Mouse (Mus musculus) left cerebral cortex, postnatal 4 days (tissue): ENCODE results near the gene Aph1a. TPM values are rescaled to one million over a fixed set of nuclear protein-coding genes. Genes with fewer than 3 reads are reported as not detected.
"Not testable (repeated sequence)": the region's sequence is repeated elsewhere in the genome, so short reads cannot be mapped to it uniquely, and the experiment has no call there.

Source experiments
- DNase-seq: peaks from one replicate; pipeline ENCODE4 v3.0.0-alpha.2; 2022
- intact Hi-C: fragments of 180-260 bp; cut with DNase I; formaldehyde crosslinking; loops from one replicate; pipeline ENCODE4 v1.15.1; 2025
- total RNA-seq, 2 experiments: library from RNA; stranded (reverse); gene quantifications; 2 replicates each; pipeline ENCODE4 v1.2.3; 2021

Gene Aph1a
- total RNA-seq, 2 experiments from 2014 or later = 91.1 to 101 TPM

DNA sequence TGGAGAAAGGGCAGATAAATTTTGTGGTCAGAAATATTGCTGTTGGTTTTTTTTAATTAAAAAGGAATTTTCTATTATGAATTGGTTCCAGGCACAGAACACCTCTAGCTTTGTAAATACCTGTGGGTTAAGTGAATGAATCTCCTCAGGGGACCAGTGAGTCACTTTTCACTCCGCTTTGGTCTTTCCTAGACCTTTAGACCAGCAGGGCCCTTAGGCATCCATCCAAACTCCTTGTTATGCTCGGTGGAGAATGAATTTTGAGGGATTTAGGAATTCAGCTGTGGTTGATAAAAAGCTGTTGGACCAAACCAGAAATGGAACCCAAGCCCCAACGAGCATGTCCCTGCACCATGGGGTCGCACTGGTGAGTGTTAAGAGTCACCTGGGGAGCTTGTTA is 13.8 kb downstream of the Aph1a start:
- intact Hi-C loops = loop anchor here (1.0 kb wide), 1 partner anchor 25 kb away; the partner anchor contains the start of gene Ciart
- DNase-seq = no peak

DNA sequence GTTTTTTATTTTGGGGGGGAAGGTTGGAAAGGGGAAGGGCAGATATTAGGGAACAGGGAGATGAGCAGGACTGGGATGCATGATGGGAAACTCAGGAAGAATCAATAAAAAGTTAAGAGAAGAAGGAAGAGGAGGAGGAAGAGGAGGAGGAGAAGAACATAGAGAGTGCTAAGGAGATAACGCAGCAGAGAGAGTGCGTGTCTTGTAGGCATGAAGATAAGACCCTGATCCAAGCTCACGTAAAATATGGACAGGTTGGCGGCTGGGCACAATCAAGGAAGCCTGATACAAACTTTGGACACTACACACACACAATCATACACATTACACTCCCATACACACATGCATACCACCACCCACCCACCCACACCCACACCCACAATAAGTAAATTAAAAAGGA is 20.9 kb downstream of the Aph1a start:
- intact Hi-C loops = no loop called here
- DNase-seq = no peak

DNA sequence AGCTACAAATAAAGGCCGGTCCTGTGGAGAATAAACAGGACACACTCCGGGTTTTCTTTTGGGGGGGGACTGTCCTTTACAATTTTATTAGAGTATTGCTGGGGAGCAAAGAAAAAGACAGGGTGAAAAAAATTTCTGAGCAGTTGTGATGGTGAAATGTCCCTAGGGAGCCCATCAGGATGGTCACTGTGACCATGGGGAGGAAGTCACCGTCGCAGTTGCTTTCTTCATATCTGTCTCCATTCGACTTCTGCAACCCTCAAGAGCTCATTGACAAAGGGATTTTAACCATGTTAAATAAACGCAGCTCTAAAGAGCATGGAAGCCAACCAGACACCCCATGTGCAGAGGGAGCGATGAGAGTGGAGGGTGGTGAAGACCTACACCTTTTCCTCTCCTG is 23.0 kb downstream of the Aph1a start:
- intact Hi-C loops = no loop called here
- DNase-seq = no peak

DNA sequence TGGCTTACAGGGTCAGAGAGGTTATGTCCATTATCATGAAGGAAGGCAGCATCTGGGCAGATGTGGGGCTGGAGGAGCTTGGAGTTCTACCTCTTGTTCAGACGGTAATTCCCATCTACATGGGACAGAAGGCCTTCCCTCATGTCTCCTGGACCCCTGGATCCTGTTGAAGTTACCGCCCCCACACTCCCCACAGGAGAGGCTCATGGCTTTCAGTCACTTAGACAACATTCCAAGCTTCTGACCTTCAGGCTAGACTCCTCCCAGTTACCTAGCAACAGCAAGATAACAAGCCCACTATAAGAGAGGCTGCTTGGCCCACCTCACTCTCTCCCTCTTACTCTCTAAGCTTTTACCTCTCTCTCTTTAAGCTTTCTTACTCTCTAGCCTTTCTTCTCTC is 26.8 kb downstream of the Aph1a start:
- DNase-seq, intact Hi-C loops: not testable (repeated sequence)

DNA sequence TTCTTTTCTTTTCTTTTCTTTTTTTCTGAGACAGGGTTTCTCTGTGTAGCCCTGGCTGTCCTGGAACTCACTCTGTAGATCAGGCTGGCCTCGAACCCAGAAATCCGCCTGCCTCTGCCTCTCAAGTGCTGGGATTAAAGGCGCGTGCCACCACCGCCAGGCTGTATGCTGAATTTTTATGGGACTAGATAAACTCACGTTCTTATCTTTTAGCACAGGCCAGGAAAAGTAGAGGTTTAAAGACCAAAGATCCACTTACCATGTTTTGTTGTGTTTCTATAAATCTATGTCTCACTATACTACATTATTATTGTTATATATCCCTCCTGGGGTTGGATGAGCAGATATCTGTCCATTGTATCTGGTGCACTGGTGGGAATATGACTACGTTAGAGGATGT is 29.7 kb downstream of the Aph1a start:
- DNase-seq, intact Hi-C loops: not testable (repeated sequence)

DNA sequence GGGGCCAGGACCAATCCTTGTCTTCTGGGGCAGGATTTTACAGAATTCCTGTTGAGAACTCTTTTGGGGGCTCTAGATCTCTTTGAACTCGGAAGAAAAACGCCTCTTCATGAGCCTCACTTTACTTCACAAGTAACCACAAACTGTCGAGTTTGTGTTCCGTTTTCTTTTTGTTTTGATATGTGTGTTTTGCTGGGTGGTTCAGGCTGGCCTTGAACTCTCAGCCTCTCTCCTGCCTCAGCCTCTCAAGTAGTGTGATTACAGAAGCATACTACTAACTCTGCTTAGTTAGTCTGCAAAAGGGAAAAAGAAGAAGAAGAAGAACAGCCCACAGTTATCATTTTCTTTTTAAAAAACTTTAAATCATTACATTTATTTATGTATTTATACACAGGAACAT is 30.4 kb downstream of the Aph1a start:
- DNase-seq = no peak

DNA sequence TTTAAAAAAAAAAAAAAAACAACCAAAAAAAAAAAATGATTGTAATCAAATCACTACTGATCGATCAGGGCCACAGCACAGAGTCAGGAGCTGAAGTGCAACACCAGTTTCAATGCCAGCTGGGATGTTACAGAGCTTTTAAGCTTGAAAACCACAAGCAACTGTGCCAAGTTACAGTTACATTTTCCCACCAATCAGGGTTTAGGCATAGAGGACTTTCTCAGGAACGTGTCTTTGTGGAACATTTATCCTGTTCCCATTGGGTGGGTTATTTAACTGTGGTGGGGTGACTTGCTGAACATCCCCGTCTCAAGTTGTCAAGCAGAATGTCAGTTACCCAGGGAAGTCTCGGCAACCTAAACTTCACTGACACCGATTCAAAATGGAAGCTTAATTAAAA is 31.3 kb downstream of the Aph1a start:
- no peak for DNase-seq
- intact Hi-C loops = no loop called here

More for the DNA sequence above, 30.4 kb downstream of the Aph1a start:
- intact Hi-C loops = no loop called here

DNA sequence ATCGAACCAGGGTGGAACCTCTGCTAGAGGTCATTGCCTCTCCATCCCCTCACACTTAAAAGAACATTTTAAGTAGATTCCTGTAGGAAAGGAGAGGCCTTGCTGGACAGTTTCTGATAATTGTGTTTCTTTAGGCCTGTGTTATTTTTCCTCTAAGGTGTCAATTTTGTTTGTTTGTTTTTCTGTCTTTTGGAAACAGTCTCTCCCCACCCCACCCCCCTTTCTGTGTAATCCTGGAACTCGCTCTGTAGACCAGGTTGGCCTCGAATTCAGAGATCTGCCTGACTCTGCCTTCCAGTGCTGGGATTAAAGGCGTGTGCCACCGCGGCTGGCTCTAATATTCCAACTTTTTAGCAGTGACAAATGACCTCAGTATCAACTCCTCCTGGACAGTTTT is 34.5 kb downstream of the Aph1a start:
- no peak for DNase-seq
- intact Hi-C loops = no loop called here

DNA sequence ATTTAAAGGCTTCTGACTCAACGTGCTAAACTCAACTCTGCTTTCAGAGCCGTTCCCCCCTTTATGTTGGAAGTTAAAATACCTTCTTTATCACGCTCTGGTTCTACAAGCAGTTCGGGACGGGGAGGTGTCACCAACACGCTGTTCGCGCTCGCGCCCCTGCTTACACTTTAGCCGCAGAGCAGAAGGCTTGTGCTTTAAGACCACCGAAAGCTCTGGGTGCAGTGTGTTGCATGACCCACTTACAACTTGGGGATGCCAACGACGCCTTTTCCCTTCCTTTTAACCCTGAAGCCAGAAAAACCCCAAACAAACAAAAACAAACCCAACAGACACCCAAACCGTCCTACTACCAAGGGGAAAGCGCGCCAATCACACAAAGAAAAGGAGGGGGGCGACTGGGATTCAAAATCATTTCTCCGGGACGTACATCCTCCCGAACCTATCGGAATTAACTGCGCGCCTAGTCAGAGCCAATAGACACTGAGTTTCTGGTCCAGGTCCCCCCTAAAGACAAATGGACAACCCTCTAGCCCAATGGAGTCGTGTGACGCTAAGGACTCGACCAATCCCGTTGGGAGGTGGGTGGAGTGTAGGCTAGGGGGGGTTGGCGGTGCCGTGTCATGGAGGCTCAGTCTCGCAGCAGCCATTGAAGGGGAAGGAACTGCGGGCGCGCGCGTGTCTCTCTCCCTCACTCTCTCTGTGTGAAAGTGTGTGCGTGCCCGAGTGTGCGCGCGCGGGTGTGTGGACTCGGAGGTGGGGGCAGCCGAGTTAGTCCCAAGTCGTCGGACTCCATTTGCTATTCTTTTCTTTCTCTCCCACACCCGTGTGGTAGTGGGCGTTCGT is 35.1 kb downstream of the Aph1a start, which contains the start of gene Anp32e:
Anp32e (plus strand) TSS at position 589 of the 846 bp plus-strand sequence.
- intact Hi-C loops = no loop called here
- peak; percentile 98 for DNase-seq

DNA sequence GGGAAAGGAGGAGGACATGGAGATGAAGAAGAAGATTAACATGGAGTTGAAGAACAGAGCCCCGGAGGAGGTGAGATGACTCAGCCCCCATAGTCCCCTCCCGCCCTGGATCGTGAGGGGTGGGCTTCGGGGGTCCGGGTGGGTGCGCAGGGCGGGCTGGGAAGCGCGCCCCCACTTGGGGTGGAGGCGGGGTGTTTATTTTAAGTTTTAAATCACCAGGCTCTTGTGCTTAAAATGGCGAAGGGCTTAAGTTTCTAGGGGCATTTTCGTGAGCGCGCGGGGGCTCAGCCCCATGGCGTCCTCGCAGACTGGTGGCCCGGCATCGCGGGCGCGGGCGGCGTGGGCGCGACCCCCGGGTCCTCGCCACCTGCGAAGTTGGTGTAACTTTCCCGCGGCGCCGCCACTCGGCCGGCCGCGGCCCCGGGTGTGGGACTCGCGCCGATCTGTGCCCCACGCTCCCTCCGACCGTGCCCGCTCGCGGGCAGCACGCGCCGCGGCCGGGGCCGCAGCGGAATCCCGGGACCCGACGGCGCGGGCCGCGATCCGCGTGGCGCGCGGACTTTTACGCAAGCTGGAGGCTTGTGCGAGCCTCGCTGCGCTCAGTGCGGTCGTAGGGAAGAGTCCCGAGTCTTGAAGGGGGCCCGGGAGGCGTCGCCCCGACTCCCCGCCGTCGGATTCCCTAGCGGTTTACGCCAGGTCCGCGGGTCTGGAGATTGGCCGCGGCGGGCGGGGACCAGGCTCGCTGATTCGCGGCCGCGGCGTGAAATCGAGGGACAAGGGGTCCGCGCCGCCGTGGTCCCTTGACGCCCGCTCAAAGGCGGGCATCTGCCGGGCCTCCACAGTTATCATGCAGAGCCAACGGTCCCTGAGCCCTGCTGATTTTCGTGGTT is 36.1 kb downstream of the Aph1a start:
- intact Hi-C loops = no loop called here
- DNase-seq = peak; percentile 58

DNA sequence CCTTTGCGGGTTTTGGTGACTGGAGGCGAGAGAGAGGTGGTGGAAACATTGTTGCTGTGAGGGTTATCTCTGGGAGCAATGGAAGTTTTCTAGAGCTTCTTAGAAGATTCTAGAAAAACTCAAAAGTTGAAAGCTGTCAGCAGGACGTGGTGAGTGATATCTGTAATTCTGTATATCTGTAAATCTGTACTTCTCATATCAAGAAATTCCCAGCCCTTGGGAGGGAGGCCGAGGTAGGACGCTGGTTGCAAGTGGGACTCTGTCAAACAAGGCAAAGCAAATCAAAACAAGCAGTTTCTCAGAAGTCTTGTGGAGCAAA is 36.7 kb downstream of the Aph1a start:
- no peak for DNase-seq
- intact Hi-C loops = no loop called here

DNA sequence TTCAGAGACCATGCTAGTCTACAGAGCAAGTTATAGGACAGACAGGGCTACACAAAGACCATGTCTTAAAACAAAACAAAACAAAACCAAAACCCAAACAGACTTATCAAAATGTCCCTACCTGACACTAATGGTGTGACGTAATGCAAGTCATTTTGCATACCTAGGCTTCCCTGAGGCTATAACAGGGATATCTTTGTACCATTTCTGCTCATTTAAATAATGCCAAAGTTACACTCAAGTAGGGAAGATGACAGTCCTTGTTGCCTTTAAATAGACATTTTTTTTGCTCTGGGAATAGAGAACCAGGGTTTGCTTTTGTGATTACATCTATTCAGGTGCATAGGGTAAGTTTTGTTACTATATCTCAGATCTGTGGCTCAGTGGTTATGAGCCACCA is 37.7 kb downstream of the Aph1a start:
- no peak for DNase-seq
- intact Hi-C loops = no loop called here

DNA sequence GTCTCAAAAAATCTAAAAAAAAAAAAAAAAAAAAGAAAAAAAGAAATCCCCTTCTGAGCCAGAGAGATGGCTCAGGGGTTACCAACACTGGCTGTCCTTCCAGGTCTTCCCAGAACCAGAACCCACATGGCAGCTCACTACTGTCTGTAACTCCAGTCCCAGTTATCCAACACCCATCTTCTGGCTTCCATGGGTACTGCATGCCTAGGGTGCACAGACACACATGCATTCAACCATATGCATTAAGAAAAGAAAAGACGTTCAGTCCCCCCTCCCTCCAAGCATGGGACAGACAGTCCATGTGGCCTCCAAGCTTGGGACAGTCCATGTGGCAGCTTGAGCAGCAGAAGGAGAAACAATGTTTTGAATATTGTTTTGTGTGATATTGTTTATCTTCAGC is 38.4 kb downstream of the Aph1a start:
- intact Hi-C loops = no loop called here
- no peak for DNase-seq

DNA sequence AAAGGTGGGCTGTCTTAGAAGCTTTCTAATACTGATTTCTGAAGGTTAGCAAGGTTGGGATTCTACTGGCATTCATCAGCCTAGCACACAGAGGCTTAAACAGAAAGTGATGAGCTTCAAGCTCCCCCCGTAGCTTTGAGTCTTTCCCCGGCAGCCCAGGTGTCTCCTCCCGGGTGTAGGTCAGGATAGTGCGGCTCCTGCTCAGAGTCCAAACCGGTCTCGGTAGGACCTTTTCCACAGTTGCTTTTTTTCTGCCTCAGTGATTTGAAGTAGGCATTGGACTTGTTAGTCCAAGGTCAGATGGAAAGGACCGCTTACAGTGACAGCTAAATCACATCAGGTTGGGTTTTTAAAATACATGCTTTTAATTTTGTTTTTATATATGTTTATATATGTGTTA is 38.8 kb downstream of the Aph1a start:
- intact Hi-C loops = no loop called here
- no peak for DNase-seq

DNA sequence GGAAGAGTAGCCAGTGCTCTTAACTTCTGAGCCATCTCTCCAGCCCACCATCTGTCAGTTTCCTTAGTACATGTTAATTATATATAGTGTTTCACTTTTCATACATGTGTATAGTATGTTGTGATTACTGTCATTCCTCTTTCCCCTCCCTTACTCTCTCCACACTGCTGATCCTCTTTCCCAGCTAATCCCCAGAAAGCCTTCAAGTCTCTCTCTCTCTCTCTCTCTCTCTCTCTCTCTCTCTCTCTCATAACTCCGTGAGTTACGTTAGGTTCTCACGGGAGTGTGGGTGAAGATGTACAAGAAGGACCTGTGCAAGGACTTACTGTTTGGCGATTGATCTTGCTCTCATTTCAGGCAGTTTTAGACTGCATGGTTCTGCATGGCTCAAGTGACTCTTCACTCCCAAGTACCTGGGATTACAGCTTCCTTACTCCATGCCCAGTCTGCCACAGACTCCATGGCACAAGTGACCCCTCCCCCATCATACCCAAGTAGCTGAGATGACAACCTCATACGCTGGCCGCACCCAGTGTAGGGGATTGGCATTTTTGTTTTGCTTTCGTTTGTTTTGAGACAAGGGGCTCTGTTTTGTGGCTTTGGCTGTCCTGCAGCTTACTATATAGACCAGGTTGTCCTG is 39.5 kb downstream of the Aph1a start:
- intact Hi-C loops = no loop called here
- DNase-seq = no peak

DNA sequence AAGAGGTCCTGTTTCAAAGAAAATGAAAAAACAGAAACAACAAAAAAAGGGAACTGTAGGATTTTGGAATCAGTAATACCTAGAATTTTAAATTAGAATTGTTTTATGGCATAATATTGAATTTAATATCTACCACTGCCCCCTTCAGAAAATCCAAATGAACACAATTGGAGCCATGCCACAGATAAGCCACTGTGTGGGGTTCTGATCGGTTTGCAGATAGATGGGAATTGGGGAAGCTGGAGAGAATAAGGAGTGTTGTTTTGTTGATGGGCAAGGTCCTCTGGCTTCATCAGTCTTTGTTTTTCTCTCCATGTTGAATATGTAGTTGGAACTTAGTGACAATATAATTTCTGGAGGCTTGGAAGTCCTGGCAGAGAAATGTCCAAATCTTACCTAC is 40.7 kb downstream of the Aph1a start:
- no peak for DNase-seq
- intact Hi-C loops = no loop called here

DNA sequence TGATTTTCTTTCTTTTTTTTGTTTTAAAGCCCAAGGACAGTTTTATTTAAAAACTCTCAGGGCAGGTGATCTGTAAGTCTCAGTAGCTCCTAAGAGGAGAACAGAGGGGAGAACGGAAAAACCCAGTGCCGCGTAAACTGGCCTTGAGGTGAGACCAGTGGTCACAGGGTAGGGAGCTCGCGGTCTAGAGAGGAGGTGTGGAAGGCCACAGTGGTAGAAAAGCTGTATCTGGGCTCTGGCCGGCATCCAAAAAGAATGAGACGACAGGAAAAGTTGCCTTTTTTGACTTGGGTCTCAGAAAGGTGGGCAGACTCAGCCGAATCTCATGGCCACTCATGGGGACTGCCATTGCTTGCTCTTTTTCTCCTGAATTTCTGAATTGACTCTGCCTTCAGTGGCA is 44.4 kb downstream of the Aph1a start:
- DNase-seq = no peak
- intact Hi-C loops = no loop called here

DNA sequence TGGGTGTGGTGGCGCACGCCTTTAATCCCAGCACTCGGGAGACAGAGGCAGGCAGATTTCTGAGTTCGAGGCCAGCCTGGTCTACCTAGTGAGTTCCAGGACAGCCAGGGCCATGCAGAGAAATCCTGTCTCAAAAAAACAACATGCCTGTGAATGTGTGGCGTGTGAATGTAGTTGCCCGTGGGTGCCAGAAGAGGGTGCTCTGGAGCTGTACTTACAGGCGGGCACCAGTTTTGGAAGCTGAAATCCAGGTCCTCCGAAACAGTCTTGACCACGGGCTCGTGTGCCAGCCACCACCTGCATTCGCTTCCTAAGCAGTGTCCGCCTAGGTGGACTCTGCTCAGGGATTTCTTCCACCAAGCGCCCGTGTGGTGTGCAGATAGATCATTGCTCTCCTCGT is 45.1 kb downstream of the Aph1a start:
- peak; percentile 14 for DNase-seq
- intact Hi-C loops = no loop called here

DNA sequence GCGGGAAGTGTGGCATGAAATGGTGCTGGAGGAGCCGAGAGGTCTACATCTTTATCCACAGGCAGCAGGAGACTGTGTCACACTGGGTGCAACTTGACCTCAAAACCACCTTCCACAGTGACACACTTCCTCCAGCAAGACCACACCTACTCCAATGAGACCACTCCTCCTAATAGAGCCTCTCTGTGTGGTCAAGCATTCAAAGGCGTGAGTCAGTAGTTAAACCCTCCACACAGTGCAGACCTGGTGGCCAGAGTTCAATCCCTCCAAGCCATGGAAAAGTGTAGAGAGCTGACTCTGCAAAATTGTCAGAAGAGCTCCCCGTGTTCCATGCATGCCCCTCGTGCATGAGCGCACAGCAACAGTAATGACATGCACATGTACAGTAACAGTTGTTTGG is 49.0 kb downstream of the Aph1a start:
- intact Hi-C loops = no loop called here
- DNase-seq = no peak

DNA sequence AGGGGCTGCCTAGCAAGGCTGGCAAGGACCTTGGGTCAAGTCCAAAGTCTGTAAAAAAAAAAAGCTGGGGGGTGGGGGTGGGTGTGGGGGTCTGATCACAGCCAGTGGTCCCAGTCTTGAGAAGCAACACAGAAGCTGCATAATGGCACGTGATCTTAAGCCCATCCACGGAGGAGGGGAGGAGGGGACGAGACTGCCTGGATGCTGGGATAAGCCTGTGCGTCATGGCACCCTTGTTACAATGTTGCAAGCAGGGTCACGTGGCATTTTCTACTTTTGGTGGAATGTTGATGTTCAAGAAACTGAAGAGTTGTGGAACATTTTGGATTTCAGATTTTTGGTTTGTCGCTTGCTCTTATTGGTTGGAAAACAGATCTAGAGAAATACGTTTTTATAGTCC is 49.5 kb downstream of the Aph1a start:
- no peak for DNase-seq
- intact Hi-C loops = no loop called here

DNA sequence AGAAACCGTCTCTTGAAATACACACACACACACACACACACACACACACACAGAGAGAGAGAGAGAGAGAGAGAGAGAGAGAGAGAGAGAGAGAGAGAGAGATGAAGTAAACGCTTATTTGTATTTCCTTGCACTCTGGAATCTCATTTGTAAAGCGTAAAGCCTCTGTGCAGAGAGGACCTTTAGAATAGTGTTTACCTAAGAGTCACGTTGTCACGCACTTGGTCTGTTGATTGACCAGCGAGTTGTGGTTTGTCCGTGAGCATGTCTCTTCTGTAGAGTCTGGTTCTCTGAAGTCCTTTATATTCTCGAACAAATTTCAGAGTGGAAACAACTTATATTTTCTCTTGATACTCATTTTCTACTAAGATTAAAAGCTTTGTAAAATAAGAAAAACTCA is 51.0 kb downstream of the Aph1a start:
- DNase-seq = no peak
- intact Hi-C loops = no loop called here
